Mouse (Mus musculus) heart, embryonic 14.5 days (tissue): ENCODE data around the gene Opcml. TPM values are rescaled to one million over a fixed set of nuclear protein-coding genes. Genes with fewer than 3 reads are reported as not detected.

Experiments used
- ATAC-seq: fragments of 200-750 bp; cut with Nextera tagmentation; 2 replicates; pipeline ENCODE4 v1.8.0; 2017; ENCODE audit warnings: low read depth, moderate TSS enrichment; ENCODE audit not compliant: insufficient number of reproducible peaks, insufficient read depth, low FRiP score
- H3K27ac ChIP-seq, 2 experiments: fragments of 200-500 bp in 1 of 2; fragments of 300-500 bp in 1 of 2; sonication (generic) in 1 of 2; replicated peaks in 1 of 2; 2 replicates each; pipeline ENCODE4 v1.5.1; 2012 to 2014; ENCODE audit warnings: low read depth in 2 of 2, low read length in 2 of 2, control low read depth in 1 of 2, mild to moderate bottlenecking in 1 of 2, mixed read lengths in 1 of 2; ENCODE audit not compliant: control insufficient read depth in 1 of 2, insufficient read depth in 1 of 2
- H3K27me3 ChIP-seq: fragments of 300-500 bp; sonication (generic); 2 replicates; pipeline ENCODE4 v1.6.1; 2014; ENCODE audit warnings: mild to moderate bottlenecking, low read length, control low read depth; ENCODE audit not compliant: control insufficient read depth, insufficient read depth
- H3K36me3 ChIP-seq: fragments of 300-500 bp; sonication (generic); 2 replicates; pipeline ENCODE4 v1.6.1; 2014; ENCODE audit warnings: mild to moderate bottlenecking, control low read depth, low read length, mixed read lengths; ENCODE audit not compliant: control insufficient read depth, insufficient read depth
- H3K4me1 ChIP-seq, 2 experiments: fragments of 200-500 bp in 1 of 2; fragments of 300-500 bp in 1 of 2; sonication (generic) in 1 of 2; 2 replicates each; pipeline ENCODE4 v1.6.1; 2012 to 2014; ENCODE audit warnings: low read length in 2 of 2, control low read depth in 1 of 2, mixed read lengths in 1 of 2; ENCODE audit not compliant: control insufficient read depth in 2 of 2, insufficient read depth in 2 of 2
- H3K4me2 ChIP-seq: fragments of 300-500 bp; sonication (generic); 2 replicates; pipeline ENCODE4 v1.6.1; 2014; ENCODE audit warnings: mild to moderate bottlenecking, low read length
- H3K4me3 ChIP-seq, 2 experiments: fragments of 200-500 bp in 1 of 2; fragments of 300-500 bp in 1 of 2; sonication (generic) in 1 of 2; 2 replicates each; pipeline ENCODE4 v1.5.1; 2012 to 2014; ENCODE audit warnings: low read length in 2 of 2, mild to moderate bottlenecking in 2 of 2, control low read depth in 1 of 2, low read depth in 1 of 2, moderate library complexity in 1 of 2; ENCODE audit not compliant: control insufficient read depth in 1 of 2, insufficient read depth in 1 of 2
- H3K9ac ChIP-seq: fragments of 300-500 bp; sonication (generic); 2 replicates; pipeline ENCODE4 v1.6.1; 2014; ENCODE audit warnings: mild to moderate bottlenecking, low read length
- H3K9me3 ChIP-seq: fragments of 300-500 bp; sonication (generic); 2 replicates; pipeline ENCODE4 v1.6.1; 2016; ENCODE audit warnings: low read length, control low read depth; ENCODE audit not compliant: control insufficient read depth
- WGBS: fragments of 180-500 bp; shearing (Covaris S2); extraction: QIAGEN DNeasy Blood & Tissue Kit; methylation state at CpG from one replicate; pipeline ENCODE4 v1.1.7; 2014; 5-methylcytosine and 5-hydroxymethylcytosine counted together
- polyA plus RNA-seq: library from polyadenylated mRNA; unstranded; fragments of >200 nt; fragmentation: Nextera tagmentation; extraction: Ambion mirVana; gene quantifications from 2 replicates; pipeline ENCODE4 v1.2.1, GENCODE M21; 2014

The Opcml gene
- polyA plus RNA-seq, 1 experiment from 2014 or later, result 1.6 TPM

GRCm38 (mm10) chr9:28364473-28365159, 574.0 kb downstream of the Opcml start:
- Histone ChIP-seq H3K4me2 (no peak overlapping the region), H3K9ac (no peak overlapping the region), H3K4me1 (no peaks in the 10 kb centered on the region; a peak in 1 of 4 replicates), H3K9me3 (no peaks in the 10 kb centered on the region), H3K27ac (no peak overlapping the region), H3K36me3 (no peaks in the 10 kb centered on the region), H3K4me3 (no peak overlapping the region), H3K27me3 (no peaks in the 10 kb centered on the region)
- WGBS, result 79% methylated on average over 10 of the region's 10 CpGs
- ATAC-seq, result no peak

GRCm38 (mm10) chr9:28365160-28365473, 574.5 kb downstream of the Opcml start:
- Histone ChIP-seq H3K9ac (no peak overlapping the region), H3K27ac (no peak overlapping the region), H3K4me2 (no peak overlapping the region), H3K36me3 (no peaks in the 10 kb centered on the region), H3K4me1 (no peaks in the 10 kb centered on the region; a peak in 1 of 4 replicates), H3K9me3 (no peaks in the 10 kb centered on the region), H3K27me3 (no peaks in the 10 kb centered on the region), H3K4me3 (no peak overlapping the region)
- no peak for ATAC-seq
- 96% methylated on average over 2 of the region's 2 CpGs for WGBS

GRCm38 (mm10) chr9:28386527-28387175, 596.1 kb downstream of the Opcml start:
- H3K4me2 ChIP-seq, result no peak overlapping the region
- H3K4me1 ChIP-seq, result no peaks in the 10 kb centered on the region
- no peak for ATAC-seq
- no peaks in the 10 kb centered on the region for H3K27me3 ChIP-seq
- no peak overlapping the region for H3K9ac ChIP-seq
- H3K4me3 ChIP-seq, result no peak overlapping the region
- no peaks in the 10 kb centered on the region for H3K9me3 ChIP-seq
- H3K36me3 ChIP-seq, result no peaks in the 10 kb centered on the region
- H3K27ac ChIP-seq, result no peak overlapping the region
- WGBS, result 54% methylated on average over 5 of the region's 5 CpGs

- Histone ChIP-seq H3K4me1 (no peaks in the 10 kb centered on the region), H3K27me3 (no peaks in the 10 kb centered on the region), H3K9ac (no peak overlapping the region), H3K9me3 (no peaks in the 10 kb centered on the region), H3K4me2 (no peak overlapping the region), H3K4me3 (no peak overlapping the region), H3K36me3 (no peaks in the 10 kb centered on the region), H3K27ac (no peak overlapping the region)
- no peak for ATAC-seq
- 0% methylated on average over 3 of the region's 3 CpGs for WGBS
Observed at GRCm38 (mm10) chr9:28395222-28395621, 604.6 kb downstream of the Opcml start.

- ATAC-seq, result no peak
- H3K4me1 ChIP-seq, result no peaks in the 10 kb centered on the region
Observed at GRCm38 (mm10) chr9:28395638-28396037, 605.1 kb downstream of the Opcml start.

GRCm38 (mm10) chr9:28402770-28403650, 612.4 kb downstream of the Opcml start:
- Histone ChIP-seq H3K27ac (no peak overlapping the region), H3K4me3 (peak overlapping the region; percentile 59 to 63), H3K4me2 (peak overlapping the region; percentile 95), H3K9me3 (no peaks in the 10 kb centered on the region), H3K36me3 (no peaks in the 10 kb centered on the region), H3K9ac (peak overlapping the region; percentile 68; the same call in 1 of the 2 replicates), H3K27me3 (peaks cover 25% of the 10 kb centered on the region), H3K4me1 (no peaks in the 10 kb centered on the region; a peak in 1 of 4 replicates)
- ATAC-seq, result 0 out of 2 replicates have a peak, but pooled peaks have one; percentile 39
- WGBS, result 2% methylated on average over 54 of the region's 56 CpGs

More at GRCm38 (mm10) chr9:28395638-28396037, 605.1 kb downstream of the Opcml start:
- no peak overlapping the region for H3K27ac ChIP-seq
- H3K36me3 ChIP-seq, result no peaks in the 10 kb centered on the region
- H3K27me3 ChIP-seq, result no peaks in the 10 kb centered on the region
- H3K9me3 ChIP-seq, result no peaks in the 10 kb centered on the region
- H3K4me3 ChIP-seq, result no peak overlapping the region
- WGBS, result 59% methylated on average over 3 of the region's 3 CpGs
- no peak overlapping the region for H3K4me2 ChIP-seq
- H3K9ac ChIP-seq, result no peak overlapping the region

GRCm38 (mm10) chr9:28403831-28404562, 613.4 kb downstream of the Opcml start:
- peak overlapping the region; percentile 59 to 63 for H3K4me3 ChIP-seq
- peak overlapping the region; percentile 68 for H3K9ac ChIP-seq
- no peak for ATAC-seq

More at GRCm38 (mm10) chr9:28403831-28404562, 613.4 kb downstream of the Opcml start:
- Histone ChIP-seq H3K27me3 (peaks cover 25% of the 10 kb centered on the region), H3K27ac (no peak overlapping the region), H3K36me3 (no peaks in the 10 kb centered on the region), H3K4me2 (peak overlapping the region; percentile 95), H3K4me1 (no peaks in the 10 kb centered on the region; a peak in 1 of 4 replicates), H3K9me3 (no peaks in the 10 kb centered on the region)
- 2% methylated on average over 30 of the region's 30 CpGs for WGBS
